Mouse (Mus musculus) left cerebral cortex, adult 9 months (tissue): ENCODE results near the gene Psmb7.

Experiments used
- DNase-seq, 2 experiments: peaks; one replicate each; pipeline ENCODE4 v3.0.0; 2022; ENCODE audit warnings: low spot score in 2 of 2

The Psmb7 gene

GRCm38 (mm10) chr2:38545706-38546105 lies 98.2 kb downstream of the Psmb7 start:
- no peak for DNase-seq

DNA sequence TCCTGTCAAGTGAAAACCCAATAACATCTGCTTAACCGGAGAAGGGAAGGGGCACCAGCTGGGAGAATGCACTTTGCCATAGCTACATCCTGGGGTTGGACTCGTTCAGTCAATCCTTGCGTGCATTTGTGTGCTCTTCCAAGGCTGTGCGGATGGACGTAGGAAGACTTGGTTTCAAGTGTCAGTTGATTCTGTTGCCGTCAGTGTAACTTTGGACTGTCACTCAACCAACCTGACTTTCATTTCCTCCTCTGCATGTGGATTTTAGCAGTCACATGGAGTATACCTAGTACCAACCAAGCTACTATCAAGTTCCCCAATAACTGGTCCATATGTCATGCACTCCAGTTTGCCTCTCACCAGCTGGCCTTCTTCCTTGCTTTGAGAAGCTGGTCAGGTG lies 98.9 kb downstream of the Psmb7 start:
- DNase-seq, result no peak

GRCm38 (mm10) chr2:38544341-38544740 lies 99.5 kb downstream of the Psmb7 start:
- DNase-seq, result no peak

- DNase-seq, result no peak
Observed at GRCm38 (mm10) chr2:38543158-38543557, 100.7 kb downstream of the Psmb7 start.

GRCm38 (mm10) chr2:38542366-38542765 lies 101.5 kb downstream of the Psmb7 start:
- DNase-seq, result no peak

- no peak for DNase-seq
Observed at GRCm38 (mm10) chr2:38541570-38541969, 102.3 kb downstream of the Psmb7 start.

GRCm38 (mm10) chr2:38541101-38541500 lies 102.8 kb downstream of the Psmb7 start:
- no peak for DNase-seq

DNA sequence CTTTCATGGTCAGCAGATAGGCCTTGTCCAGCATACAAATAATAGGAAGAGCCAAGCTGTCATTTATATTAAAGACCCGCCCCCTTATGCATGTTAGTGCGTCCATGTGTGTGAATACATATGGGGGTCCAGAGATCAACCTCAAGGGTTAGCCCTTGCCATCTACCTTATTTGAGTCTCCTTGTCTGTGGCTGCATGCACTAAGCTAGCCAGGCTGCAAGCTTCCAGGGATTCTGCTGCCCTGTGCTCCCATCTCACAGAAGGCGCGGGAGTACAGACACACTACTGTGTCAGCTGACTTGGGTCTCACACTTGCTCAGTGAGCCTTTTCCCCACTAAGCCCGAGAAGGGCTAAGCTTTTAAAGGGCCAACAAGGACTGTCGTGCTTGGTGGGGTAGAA lies 103.2 kb downstream of the Psmb7 start:
- no peak for DNase-seq

GRCm38 (mm10) chr2:38539677-38540076 lies 104.2 kb downstream of the Psmb7 start:
- DNase-seq, result no peak
